Mouse (Mus musculus) naive thymus-derived CD4-positive, alpha-beta T cell, adult 2 months (primary cell): ENCODE measurements around the gene Cd248.
A peak's percentile ranks its signal among the peaks of the same experiment; 100 is the strongest.

Experiments
- DNase-seq: peaks from one replicate; pipeline ENCODE4 v3.0.0-alpha.2; 2011; ENCODE audit warnings: low read depth

The Cd248 gene

DNA sequence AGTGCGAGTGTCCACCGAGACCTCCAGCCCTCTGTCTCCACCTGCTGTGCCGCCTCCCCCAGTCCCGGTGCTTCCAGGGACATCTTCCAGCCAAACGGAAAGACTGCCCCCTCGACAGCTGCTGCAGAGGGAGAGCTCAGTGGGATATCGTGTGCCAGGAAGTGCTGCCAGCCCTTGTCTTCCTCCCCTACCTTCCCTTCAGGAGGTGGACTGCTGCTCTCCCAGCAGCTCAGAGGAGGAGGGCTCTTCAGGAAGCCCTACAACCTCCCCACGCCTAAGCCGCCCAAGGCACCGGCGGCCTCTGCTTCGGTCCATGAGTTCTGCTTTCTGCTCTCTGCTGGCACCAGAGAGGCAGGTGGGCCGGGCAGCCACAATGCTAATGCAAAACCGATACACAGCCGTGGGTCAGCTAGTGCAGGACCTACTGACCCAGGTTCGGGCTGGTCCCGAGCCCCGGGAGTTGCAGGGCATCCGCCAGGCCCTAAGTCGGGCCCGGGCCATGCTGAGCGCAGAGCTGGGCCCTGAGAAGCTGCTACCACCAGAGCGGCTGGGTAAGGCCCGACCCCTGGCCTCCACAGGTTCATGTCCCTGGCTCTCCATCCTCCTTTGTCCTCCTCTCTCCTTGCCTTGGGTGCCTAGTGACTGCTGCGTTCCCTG, 15.6 kb upstream of the Cd248 start:
- no peak for DNase-seq

DNA sequence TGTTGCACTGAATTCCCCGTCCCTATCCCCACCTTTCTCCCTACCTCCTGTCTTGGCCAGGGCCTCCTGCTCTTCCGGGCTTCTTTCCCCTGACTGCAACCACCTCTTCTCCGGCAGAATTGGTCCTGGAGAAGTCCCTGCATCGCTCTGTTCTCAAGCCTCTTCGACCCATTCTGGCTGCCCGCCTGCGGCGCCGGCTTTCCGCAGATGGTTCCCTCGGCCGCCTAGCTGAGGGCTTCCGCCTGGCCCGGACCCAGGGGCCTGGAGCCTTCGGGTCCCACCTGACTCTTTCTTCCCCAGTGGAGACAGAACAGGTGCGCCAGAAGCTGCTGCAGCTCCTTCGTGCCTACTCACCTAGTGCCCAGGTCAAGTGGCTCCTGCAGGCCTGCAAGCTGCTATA, 15.0 kb upstream of the Cd248 start:
- no peak for DNase-seq

DNA sequence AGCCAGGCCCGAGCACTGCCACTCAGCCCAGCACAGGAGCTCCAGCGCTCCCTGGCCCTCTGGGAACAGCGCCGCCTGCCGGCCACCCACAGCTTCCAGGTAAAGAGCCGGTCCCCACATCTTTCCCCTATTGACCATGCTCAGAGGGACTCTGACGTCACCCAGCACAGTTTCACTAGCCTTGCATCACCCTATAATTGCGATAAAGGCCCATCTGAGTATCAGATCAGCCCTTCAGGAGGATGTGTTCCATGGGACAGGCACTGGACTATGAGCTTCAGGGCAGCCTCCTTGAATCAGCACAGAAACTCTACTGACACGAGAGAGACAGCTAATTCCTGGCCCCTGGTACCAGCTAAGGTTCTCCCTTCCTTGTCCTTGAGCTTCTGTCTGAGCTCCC, 14.0 kb upstream of the Cd248 start:
- DNase-seq = peak; percentile 59

DNA sequence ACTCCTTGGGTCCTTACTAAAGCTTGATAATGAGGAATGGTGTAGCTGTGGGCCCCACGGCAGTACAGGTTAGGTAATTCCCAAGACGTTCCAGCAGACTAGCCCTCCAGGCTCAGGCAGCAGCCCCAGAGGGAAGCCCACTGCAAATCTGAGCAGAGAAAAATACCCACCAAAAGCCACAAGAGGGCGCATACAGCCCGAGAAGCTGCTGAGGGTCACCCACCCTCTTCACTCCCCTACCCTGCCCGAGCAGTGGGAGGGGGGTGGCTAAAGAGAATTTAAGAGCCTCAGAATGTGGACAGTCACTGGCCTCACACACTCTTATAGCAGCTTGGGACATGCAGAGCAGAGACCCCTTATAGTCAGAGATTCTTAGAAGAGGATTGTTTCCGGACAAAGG, 11.6 kb upstream of the Cd248 start:
- DNase-seq = no peak

DNA sequence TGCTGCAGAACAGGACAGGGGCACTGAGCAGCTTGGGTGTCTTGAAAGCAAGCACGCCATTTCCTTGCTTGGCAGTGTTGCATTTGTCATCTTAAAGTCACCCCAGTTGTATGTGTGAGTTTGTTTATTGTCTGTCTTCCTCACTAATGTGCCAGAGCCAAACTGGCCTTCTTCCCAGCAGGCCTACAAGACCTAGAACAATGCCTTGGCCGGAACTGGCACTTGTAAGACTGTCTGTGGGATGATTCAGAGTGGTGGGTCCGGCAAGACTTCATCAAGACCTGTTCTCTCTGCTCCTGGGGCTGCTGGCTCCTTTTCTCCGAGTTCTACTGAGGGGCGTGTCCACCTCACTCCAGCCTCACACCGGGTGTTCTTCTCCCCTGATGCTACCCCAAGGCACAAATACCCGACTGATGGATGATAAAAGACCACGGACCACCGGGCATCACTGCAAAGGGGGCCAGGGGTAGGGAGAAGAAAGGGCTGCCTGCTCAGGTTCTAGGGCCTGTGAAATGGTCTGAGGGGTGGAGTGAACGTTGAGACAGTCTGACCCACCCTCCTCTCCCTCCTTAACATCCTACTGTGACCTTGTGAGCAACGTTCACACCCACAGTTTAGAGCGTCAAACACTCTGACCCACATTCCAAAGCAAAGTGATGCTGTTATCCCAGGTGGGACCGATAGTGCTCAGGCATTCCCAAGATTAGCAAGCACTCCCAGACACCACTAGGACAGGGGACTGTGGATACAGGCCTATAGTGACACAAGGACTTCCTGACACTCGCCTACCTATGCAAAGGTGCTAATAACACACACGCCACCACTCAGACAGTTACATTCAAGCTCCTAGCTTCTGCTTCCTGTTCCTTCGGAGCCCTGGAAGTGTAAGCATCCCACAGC, 9.8 kb upstream of the Cd248 start:
- DNase-seq = no peak

DNA sequence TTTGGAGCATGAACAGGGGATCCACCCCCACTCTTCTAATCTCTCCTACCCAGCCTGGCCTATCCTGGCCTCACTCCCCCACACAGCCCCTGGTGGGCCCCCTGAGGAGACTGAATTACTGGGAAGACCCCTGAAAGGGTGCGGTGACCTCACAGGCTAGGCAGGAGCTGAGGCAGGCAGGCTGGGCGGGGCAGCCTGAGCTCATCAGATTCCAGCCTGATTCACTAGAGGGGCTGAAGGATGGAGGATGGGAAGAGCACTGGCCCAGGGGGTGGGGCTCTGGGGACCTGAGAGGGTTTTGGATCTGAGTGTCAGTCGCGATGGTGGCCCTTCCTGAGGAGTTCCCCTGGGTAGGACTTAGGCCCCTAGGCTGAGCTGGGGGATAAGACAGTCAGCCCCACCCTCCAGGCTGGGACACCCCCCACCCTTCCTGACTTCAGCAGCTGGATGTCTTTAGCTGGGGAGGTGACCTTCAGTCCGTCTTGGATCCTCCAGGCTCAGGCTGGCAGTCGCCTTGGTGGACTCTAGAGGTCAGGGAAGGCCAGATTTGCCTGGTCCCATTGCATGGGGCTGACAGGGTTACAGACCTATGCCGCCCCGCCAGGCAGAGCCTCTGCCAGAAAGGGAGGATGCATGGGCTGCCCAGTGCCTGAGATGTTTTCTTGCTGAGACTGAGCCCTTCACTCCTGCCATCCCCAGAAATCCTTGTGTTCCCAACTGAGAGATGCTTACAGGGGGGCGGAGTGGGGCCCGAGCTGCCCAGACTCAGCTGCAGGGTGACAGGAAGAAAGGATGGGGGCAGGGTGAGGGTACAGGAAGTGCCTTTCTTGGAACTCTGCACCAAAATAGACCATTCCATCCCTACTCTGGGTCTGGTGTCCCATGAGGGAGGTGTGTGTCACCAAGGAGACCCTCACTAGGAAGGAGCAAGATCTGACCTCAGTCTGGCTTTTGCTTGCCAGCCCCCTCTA, 8.8 kb upstream of the Cd248 start:
- no peak for DNase-seq

DNA sequence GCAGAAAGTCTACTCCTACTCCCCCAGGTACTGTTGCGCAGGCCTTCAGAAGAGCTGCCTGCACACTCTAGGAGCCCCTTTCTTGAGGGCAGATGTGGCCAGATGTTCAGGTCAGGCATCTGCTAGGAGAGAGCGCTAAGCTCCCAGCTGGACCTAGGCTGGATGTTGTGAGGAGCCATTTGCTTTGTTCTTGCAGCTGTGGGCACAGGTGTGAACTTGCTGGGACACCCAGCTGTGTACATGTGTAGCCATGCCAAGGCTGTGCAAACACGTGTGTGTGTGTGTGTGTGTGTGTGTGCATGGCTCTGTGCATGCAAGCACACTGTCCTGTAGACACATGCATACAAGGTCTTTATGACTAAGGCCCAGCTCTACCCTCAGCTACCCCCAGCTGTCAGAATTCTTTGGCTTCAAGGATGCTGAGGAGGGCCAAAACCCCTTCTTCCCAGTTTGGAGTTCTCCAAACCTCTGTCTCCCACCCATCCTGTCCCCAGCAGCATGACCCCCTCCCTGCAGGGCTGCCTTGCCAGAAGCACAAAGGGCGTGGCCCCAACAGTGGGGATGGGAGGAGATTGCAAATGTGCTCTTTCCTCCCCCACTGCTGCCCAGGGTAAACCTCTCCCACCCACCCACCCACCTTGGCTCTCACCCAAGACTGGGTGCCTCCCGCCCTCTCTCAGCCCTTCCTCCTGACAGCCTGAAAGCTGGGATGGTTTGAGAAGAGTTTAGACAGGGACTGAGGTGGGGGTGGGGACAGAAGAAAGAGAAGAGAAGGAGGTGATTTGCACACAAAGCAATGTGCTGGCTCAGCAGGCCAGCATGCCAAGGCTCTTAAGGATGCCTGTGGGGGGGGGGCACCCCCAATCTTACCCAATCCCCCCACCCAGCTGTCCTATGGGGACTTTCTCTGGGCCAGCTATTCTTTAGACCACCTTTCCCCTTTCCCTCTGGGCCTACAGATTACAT, 7.2 kb upstream of the Cd248 start:
- no peak for DNase-seq

DNA sequence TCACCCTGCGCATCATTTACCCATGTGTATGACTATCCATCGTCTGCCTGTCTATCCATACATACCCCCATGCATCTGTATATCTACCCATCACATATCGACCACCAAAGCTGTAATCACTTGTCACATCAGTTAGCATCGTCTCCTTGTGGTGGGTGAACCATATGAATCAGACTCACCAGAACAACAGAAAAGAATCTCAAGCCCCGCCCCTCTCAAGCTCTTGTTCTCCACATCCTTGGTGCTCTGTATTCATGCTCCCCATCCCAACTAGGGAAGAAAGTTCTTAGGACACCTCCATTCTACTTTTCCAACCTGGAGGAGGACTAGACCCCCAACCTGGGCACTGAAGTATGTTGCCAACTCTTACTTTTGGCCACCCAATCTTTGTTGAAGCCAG, 5.8 kb upstream of the Cd248 start:
- no peak for DNase-seq

DNA sequence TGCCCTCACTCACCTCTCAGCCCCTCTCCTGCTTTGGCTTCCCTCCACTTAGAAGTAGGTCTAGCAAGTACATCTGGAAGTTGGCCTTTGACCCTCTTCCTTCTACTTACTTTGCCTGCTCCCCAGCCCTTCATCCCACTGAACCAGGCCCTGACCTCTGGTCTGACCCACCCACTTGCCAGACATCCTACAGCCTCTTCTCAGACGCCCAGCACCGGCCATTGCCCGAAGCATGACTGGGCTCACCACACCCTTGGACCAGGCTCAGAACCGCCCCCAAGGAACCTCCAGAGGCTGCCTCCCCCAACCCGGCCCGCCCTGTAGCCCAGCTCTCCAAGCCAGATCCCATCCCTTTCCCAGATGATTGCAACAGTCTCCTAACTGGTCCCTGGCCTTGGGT, 5.4 kb upstream of the Cd248 start:
- DNase-seq = no peak

DNA sequence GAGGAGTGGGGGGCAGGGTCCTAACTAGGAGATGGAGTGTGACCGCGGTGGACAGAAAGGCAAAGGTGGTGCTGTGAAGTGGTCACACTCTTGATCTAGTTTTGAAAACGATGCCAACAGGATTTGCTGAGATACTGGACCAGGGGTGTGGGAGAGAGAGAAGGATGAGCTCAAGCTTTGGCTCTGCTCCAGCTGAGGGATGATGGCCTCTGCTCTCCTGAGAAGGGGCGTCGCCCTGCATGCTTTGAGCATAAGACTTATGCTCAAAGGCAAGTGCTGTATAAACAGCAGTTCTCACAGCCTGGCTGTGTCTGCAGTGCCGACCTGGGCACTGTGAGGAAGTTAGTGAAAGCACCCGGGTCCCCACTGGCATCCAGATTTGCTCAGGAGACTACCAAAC, 2.8 kb upstream of the Cd248 start:
- no peak for DNase-seq

DNA sequence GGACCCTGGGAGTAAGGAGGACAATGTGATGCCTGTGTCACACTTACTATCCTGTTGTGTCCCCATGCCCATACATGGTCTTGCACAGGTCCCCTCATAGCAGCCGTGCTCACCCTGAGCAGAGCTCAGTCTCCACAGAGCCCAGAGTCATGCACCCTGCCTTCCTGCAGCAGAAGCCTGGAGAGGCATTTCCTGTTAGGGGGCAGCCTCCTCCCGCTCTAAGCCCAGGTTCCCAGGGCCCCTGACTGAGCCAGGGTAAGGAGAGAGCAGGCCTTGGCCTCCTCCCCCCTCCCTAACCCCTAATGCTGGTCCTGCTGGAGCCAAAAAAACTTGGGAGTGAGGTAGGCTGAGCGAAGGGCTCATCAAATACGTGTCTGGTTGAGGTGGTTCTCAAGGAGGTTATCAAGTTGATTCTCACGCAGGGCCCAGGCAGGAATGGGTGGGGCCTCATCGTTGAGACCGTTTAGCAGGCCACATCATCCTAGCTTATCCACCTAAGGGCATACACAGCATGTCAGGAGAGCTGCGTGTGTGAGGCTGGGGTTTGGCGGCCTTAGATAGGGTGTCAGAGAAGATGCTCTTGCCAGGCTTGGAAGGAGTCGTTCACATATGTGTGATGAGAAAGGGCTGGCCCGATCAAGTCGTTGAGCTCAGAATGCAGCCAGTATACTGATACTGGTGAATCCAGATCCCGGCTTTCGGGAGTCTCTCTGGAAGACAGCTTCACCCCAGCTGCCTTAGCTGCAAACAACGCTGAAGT, 658 bp upstream of the Cd248 start:
- no peak for DNase-seq

DNA sequence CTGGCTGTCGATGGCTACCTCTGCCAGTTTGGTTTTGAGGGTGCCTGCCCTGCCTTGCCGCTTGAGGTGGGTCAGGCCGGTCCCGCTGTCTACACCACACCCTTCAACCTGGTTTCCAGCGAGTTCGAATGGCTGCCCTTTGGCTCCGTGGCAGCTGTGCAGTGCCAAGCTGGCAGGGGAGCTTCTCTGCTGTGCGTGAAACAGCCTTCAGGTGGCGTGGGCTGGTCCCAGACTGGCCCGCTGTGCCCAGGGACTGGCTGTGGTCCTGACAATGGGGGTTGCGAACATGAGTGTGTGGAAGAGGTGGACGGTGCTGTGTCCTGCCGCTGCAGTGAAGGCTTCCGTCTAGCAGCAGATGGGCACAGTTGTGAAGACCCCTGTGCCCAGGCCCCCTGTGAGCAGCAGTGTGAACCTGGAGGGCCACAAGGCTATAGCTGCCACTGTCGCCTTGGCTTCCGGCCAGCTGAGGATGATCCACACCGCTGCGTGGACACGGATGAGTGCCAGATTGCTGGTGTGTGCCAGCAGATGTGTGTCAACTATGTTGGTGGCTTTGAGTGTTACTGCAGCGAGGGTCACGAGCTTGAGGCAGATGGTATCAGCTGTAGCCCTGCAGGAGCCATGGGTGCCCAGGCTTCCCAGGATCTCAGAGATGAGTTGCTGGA, 824 bp downstream of the Cd248 start:
- no peak for DNase-seq

DNA sequence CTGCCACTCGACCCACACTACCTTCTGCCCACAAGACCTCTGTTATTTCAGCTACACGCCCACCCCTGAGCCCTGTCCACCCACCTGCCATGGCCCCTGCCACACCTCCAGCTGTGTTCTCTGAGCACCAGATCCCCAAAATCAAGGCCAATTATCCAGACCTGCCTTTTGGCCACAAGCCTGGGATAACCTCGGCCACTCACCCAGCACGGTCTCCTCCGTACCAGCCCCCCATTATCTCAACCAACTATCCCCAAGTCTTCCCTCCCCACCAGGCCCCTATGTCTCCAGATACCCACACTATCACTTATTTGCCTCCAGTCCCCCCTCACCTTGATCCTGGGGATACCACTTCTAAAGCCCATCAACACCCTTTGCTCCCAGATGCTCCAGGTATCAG, 1.6 kb downstream of the Cd248 start:
- no peak for DNase-seq

DNA sequence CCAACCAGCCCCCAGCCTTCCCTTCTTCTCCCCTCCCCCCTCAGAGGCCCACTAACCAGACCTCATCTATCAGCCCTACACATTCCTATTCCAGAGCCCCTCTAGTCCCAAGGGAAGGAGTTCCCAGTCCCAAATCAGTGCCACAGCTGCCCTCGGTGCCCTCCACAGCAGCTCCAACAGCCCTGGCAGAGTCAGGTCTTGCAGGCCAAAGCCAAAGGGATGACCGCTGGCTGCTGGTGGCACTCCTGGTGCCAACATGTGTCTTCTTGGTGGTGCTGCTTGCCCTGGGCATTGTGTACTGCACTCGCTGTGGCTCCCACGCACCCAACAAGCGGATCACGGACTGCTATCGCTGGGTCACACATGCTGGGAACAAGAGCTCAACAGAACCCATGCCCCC, 2.1 kb downstream of the Cd248 start:
- DNase-seq = no peak

DNA sequence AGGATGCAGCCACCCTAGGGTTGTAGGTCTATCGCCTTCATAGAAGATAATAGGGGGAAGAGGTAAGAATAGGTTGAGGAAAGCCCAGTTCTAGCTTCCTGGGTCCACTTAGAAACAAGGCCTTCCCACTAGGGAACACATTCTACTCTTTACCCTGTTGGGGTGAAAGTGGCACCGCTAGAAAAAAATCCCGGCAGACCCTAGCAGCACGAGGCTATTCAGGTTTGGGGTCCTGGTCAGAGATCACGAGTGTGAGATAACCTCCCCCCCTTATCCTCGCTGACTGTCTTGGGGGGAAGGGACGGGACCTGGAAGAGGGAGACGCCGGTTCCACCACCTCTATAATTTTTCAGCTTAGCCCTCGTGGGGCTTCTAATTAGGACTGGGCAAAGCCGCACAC, 3.2 kb downstream of the Cd248 start:
- DNase-seq = no peak

DNA sequence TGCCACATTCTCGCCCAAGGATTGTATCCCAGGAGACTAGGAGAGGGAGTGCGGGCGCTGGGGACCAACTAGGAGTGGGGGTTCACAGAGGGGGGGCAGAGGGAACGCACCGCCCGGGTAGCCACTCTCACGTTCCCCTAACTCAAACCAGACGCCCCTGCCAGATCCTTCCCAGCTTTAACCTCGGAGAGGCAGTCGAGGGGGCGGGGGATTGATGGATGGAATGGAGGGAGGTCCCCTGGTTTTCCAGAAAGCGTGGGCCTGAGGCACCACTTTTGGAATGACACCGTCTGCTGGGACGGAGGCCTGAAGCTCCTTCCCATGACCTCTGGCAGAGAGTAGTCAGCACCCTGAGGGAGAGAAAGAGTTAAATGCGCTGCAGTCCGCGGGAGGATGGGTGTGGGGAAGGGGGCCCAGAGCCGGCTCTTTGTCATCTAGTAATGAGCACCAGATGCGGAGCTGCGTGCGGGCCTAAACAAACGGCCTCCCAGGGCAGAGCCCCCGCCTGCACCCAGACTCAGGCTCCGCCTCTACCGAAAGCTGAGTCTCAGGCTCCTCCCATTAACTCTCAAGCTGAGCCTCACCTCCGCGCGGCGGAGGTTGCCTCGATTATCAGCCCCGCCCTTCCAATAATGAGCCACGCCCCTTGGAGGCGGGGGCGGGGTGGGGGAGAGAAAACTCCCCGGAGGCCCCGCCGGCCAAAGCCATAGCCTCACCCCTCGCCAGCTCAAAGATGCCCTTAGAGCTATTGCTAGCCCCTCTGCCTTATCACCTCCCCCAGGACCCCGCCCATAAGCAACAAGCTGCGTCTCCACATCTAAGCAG, 3.9 kb downstream of the Cd248 start:
- DNase-seq = peak; percentile 69

DNA sequence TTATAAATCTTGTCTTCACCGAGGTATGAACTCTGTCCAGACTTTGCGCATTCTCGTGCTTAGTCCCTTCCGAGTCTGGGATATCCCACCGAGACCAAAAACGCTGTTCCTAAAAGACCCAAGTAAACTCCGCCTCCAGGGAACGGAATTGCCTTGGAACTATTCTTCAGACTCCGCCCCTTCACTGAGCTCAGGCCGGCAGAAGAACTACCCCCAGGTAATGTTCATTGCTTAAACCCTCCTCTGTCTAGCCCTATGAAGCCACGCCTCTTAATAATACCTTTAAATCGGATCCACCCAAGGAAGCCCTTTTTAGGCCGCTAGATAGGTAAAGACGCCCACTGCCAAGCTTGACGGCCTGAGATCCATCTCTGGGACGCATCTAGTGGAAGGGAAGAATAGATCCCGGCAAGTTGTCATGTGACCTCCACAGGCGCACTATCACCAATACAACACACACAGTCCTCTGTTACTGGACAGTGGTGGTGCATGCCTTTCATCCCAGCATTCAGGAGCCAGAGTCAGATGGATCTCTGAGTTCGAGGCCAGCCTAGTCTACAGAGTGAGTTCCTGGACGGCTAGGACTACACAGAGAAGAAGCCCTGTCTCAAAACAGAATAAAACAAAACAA, 4.6 kb downstream of the Cd248 start:
- DNase-seq = no peak

DNA sequence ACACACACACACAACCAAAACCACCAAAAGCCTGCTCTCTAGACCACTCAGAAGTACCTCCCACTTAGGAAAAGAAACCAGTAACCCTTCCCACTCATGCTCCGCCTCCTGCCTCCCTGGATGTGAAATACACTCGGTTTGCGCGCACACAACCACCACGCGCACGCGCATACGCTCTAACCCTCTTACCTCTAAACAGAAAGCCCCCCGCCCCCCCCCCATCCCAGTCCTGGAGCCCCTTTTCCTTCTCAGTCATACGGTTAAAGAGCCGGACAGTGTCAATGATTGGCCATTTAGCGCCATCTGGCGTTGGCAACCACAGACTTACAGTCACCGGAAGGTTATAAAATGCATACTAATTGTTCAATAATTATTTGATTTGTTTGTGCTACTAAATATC, 5.2 kb downstream of the Cd248 start:
- peak; percentile 71 for DNase-seq

DNA sequence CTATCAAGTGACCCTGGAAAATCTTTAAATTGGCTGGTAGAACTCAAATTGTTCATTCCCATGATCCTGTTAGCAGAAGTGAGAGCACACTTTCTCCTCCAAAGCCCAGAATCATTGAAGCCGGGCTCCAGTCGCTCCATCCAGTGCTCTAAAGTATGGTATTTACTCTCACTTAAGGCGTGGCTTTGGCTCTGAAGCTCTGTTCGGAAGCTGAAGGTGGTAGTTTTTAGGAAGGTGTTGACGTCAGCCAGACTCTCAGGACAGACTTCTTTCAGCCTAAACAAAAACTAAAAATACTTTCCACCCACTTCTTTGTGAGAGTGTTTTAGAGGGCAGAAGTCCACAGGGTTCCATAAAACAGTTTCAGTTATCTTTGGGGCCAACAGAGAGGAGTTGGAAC, 5.6 kb downstream of the Cd248 start:
- DNase-seq = no peak
